Mouse (Mus musculus) layer of hippocampus, adult 6 months (tissue): ENCODE data around the gene Vcan. TPM values are rescaled to one million over a fixed set of nuclear protein-coding genes. Genes with fewer than 3 reads are reported as not detected.

Experiments used
- long read RNA-seq, 2 experiments: library from polyadenylated mRNA; unstranded; transcript quantifications; one replicate each; pipeline ENCODE4 v2.0.0; 2019 to 2020
- polyA plus RNA-seq: library from polyadenylated mRNA; unstranded; fragments of <200 nt; fragmentation: Nextera tagmentation; gene quantifications from 2 replicates; pipeline ENCODE4 v1.2.3, GENCODE M21; 2021

Vcan gene
- polyA plus RNA-seq: 2.8 and 3.0 TPM in 2 replicates
- long read RNA-seq, experiment 1, partial matches to known transcripts: 2 of 2 reads
- long read RNA-seq, experiment 1, other reads (novel, unspliced or antisense): 0 of 2 reads
- long read RNA-seq, experiment 2, partial matches to known transcripts: 0 of 1 reads
- long read RNA-seq, experiment 2, other reads (novel, unspliced or antisense): 1 of 1 reads

DNA sequence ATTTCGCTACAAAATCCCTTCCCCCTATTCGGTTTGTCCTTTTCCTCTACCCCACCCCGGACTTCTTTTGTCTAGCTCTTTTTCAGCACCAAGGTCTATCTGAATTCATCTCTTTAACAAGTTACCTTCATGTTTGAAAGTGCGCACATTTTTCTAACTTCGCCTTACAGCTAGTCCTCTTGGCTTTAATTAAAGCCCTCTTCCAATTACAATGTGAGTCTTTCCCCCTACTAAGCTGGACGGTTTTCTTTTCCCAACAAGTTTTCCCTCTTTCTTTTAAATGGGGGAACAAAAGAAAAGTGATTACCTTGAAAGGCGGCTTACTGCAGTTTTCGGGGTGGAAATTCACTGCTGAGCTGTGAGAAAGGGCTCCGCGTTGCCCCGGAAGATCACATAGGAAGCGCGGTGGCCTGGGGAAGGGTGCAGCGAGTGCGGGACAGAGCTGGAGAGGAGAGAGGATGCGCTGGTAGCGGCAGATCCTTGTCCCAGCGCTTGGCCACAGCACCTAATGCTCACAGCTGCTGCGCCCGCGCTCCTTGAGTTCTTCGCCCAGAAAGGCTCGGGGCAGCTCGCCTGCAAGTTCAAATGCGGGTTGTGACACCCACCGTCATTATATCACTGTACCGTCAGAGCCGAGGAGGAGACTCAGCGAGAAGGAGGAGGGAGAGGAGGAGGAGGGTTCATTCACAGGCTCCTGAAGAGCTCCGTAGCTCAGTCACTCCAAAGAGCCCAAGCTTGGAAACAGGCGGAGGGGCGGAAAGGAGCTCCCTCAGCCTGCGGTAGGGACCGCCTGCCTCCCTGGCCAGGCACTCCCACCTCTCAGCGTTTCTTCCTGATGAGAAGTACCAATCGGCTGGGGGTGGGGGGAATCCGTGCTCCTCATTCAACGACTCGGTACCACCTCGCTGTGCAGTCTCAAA lies at the start of gene Vcan:
Gene Vcan (minus strand): TSS at position 744 of the 920 bp plus-strand sequence.

Other genes with a start within 250 kb of the Vcan start
- 7.9 and 9.8 TPM in 2 replicates for gene Hapln1, start 202.7 kb downstream of the Vcan start, polyA plus RNA-seq